Mouse (Mus musculus): ENCODE data around the gene Zkscan14.

GRCm38 (mm10) chr5:145191962-145192361 lies 9.7 kb downstream of the Zkscan14 start, which contains the start of gene Atp5j2:
- TF ChIP-seq CTCF (IDR thresholded peaks at IDR 0.05; ENCODE audit: control insufficient read depth, insufficient read depth, insufficient read length), result no peak
- no peak for TF ChIP-seq USF1 (IDR thresholded peaks at IDR 0.05; ENCODE audit: low read depth)
- no peak for TF ChIP-seq MAX (IDR thresholded peaks at IDR 0.05)

Data from C2C12 (cell line).